8 mouse cellular contexts compared by ENCODE assay signal in genomic region chr9:21409592-21410317, GRCm38 (mm10). TPM values are rescaled to one million over a fixed set of nuclear protein-coding genes. Genes with fewer than 3 reads are reported as not detected.
DNase-seq lines count a peak whose midpoint lies in the region; ATAC-seq and TF ChIP-seq lines count a peak whose summit lies in the region.

No protein-coding gene starts in this region.

- peaks cover 29 to 45% of the 10 kb centered on the region in 2 experiments for H3K36me3 ChIP-seq in CH12.LX (replicated peaks in 1 of 2; ENCODE audit: control insufficient read depth in 1 of 2, insufficient read depth in 1 of 2, low read length in 1 of 2)
- H3K36me3 ChIP-seq in lung, embryonic 14.5 days (ENCODE audit: insufficient read depth), result peaks cover 33% of the 10 kb centered on the region

- peak; percentile 34; the same call in 1 of the 2 replicates for TF ChIP-seq POLR2A in CH12.LX (IDR thresholded peaks at IDR 0.05; ENCODE audit: low read depth, low read length)

- in situ Hi-C loops in CH12.LX (cut with MboI; ENCODE audit: low pct_ligation_motif_present, low pct_unique_long_range_greater_than_20kb, low sequenced_read_pairs), result loop anchor here (5.0 to 10.0 kb wide), 3 partner anchors 42 to 185 kb away; partner anchors contain the start of gene Ilf3

- 31% methylated on average over 9 of the region's 9 CpGs for WGBS in lung, embryonic 14.5 days

- no peak overlapping the region for H3K4me3 ChIP-seq in CH12.LX (replicated peaks in 1 of 3; ENCODE audit: low read depth in 2 of 3, low read length in 2 of 3, poor library complexity in 1 of 3)
- H3K4me3 ChIP-seq in lung, embryonic 14.5 days (ENCODE audit: low read depth, low read length), result no peak overlapping the region

- H3K4me2 ChIP-seq in CH12.LX (ENCODE audit: insufficient read depth, low read depth, poor library complexity, severe bottlenecking), result no peak overlapping the region
- no peak overlapping the region for H3K4me2 ChIP-seq in lung, embryonic 14.5 days

- no peak overlapping the region for H3K9ac ChIP-seq in CH12.LX (ENCODE audit: insufficient read depth, low read depth)
- no peak overlapping the region for H3K9ac ChIP-seq in lung, embryonic 14.5 days

- dilution Hi-C loops in CH12.LX (cut with MboI; ENCODE audit: extremely low pct_ligation_motif_present, extremely low pct_unique_long_range_greater_than_20kb, low sequenced_read_pairs), result no loop called here

- ATAC-seq in lung, embryonic 14.5 days (ENCODE audit: insufficient read depth), result no peak

- peak; percentile 52 to 91 for TF ChIP-seq CTCF in CH12.LX (conservative IDR thresholded peaks at IDR 0.05 in 1 of 2, IDR thresholded peaks at IDR 0.05 in 1 of 2; ENCODE audit: low read depth in 2 of 2, low read length in 2 of 2)
- TF ChIP-seq CTCF in lung, embryonic 14.5 days (IDR thresholded peaks at IDR 0.05; ENCODE audit: low read depth), result peak; percentile 79

- H3K27ac ChIP-seq in CH12.LX (ENCODE audit: insufficient read depth, low read depth), result no peak overlapping the region
- no peak overlapping the region for H3K27ac ChIP-seq in lung, embryonic 14.5 days (ENCODE audit: low read depth)

- peak; percentile 89 for TF ChIP-seq RAD21 in CH12.LX (IDR thresholded peaks at IDR 0.05; ENCODE audit: low read depth, low read length)

- TF ChIP-seq EP300 in CH12.LX (IDR thresholded peaks at IDR 0.05; ENCODE audit: low read length), result no peak

- H3K79me2 ChIP-seq in CH12.LX (replicated peaks; ENCODE audit: control insufficient read depth, extremely low read depth, insufficient read depth, poor library complexity, severe bottlenecking), result peaks cover 23% of the 10 kb centered on the region

- no peaks in the 10 kb centered on the region for H3K9me3 ChIP-seq in CH12.LX (replicated peaks; ENCODE audit: low read length)
- no peaks in the 10 kb centered on the region for H3K9me3 ChIP-seq in lung, embryonic 14.5 days (ENCODE audit: low read depth, low read length)

- H3K27me3 ChIP-seq in CH12.LX (replicated peaks), result no peaks in the 10 kb centered on the region
- H3K27me3 ChIP-seq in lung, embryonic 14.5 days (ENCODE audit: insufficient read depth, low read length), result no peaks in the 10 kb centered on the region

- peak; percentile 81 for DNase-seq in CH12.LX (ENCODE audit: extremely low read depth)
- peak; percentile 90 for DNase-seq in adrenal gland, postnatal 10 days
- DNase-seq in embryo, embryonic 11 days, result peak; percentile 82
- peak; percentile 65 to 78 for DNase-seq in gastrocnemius, postnatal 4 days (ENCODE audit: low spot score in 2 of 2)
- peak; percentile 83 to 93 for DNase-seq in kidney, postnatal 36 days
- DNase-seq in lung, embryonic 14.5 days, result peak; percentile 91
- peak; percentile 79 for DNase-seq in ovary, postnatal 36 days (ENCODE audit: low spot score)
- peak; percentile 75 to 82 for DNase-seq in thymus, postnatal 36 days

- H3K4me1 ChIP-seq in CH12.LX (ENCODE audit: control insufficient read depth in 1 of 2, insufficient read depth in 2 of 2), result peaks cover 0 to 22% of the 10 kb centered on the region in 2 experiments; a peak in 2 of 4 replicates
- H3K4me1 ChIP-seq in lung, embryonic 14.5 days (ENCODE audit: insufficient read depth), result 0 out of 2 replicates have a peak, but pooled peaks cover 2% of the 10 kb centered on the region

TF ChIP-seq in CH12.LX, 34 proteins besides CTCF, POLR2A, EP300 and RAD21:
- TF ChIP-seq E2F4 (IDR thresholded peaks at IDR 0.05; ENCODE audit: insufficient replicate concordance, low read depth, low read length) (no peak), POLR2AphosphoS2 (IDR thresholded peaks at IDR 0.05; ENCODE audit: low read depth, low read length) (0 out of 2 replicates have a peak, but pooled peaks have one; percentile 34), SIN3A (IDR thresholded peaks at IDR 0.05; ENCODE audit: low read length) (no peak), UBTF (IDR thresholded peaks at IDR 0.05; ENCODE audit: low read depth, low read length) (no peak), CHD2 (IDR thresholded peaks at IDR 0.05; ENCODE audit: low read length) (no peak), SMC3 (IDR thresholded peaks at IDR 0.05; ENCODE audit: low read depth, low read length) (peak; percentile 81), MXI1 (IDR thresholded peaks at IDR 0.05; ENCODE audit: low read depth, low read length) (0 out of 2 replicates have a peak, but pooled peaks have one; percentile 53), MEF2A (IDR thresholded peaks at IDR 0.05; ENCODE audit: borderline replicate concordance, low read depth, low read length) (no peak), MAX (IDR thresholded peaks at IDR 0.05; ENCODE audit: low read length) (peak; percentile 78; the same call in 1 of the 2 replicates), GABPA (IDR thresholded peaks at IDR 0.05; ENCODE audit: insufficient replicate concordance, low read depth, low read length) (no peak), IRF4 (IDR thresholded peaks at IDR 0.05; ENCODE audit: low read depth, low read length) (peak; percentile 53; the same call in 1 of the 2 replicates), MYC (IDR thresholded peaks at IDR 0.05; ENCODE audit: low read depth, low read length) (no peak), ZMIZ1 (IDR thresholded peaks at IDR 0.05; ENCODE audit: low read depth, low read length) (no peak), ELF1 (IDR thresholded peaks at IDR 0.05; ENCODE audit: low read depth, low read length) (no peak), ZC3H11A (IDR thresholded peaks at IDR 0.05; ENCODE audit: low read depth, low read length) (peak; percentile 57), TCF12 (IDR thresholded peaks at IDR 0.05; ENCODE audit: low read depth, low read length) (no peak), PAX5 (IDR thresholded peaks at IDR 0.05; ENCODE audit: low read length) (no peak), BHLHE40 (IDR thresholded peaks at IDR 0.05; ENCODE audit: low read depth, low read length) (peak; percentile 76), NRF1 (IDR thresholded peaks at IDR 0.05; ENCODE audit: low read depth, low read length) (no peak), RCOR1 (conservative IDR thresholded peaks at IDR 0.05; ENCODE audit: low read depth, low read length) (no peak), CHD1 (IDR thresholded peaks at IDR 0.05; ENCODE audit: low read depth, low read length) (no peak), JUN (IDR thresholded peaks at IDR 0.05; ENCODE audit: insufficient read depth, low read depth, low read length) (no peak), MAZ (IDR thresholded peaks at IDR 0.05; ENCODE audit: low read depth, low read length) (no peak), KAT2A (IDR thresholded peaks at IDR 0.05; ENCODE audit: insufficient replicate concordance, low read length) (no peak), HCFC1 (IDR thresholded peaks at IDR 0.05; ENCODE audit: low read depth, low read length) (no peak), USF1 (IDR thresholded peaks at IDR 0.05; ENCODE audit: low read depth, low read length) (peak; percentile 59), TBP (conservative IDR thresholded peaks at IDR 0.05; ENCODE audit: low read depth, low read length) (no peak), MAFK (IDR thresholded peaks at IDR 0.05; ENCODE audit: insufficient replicate concordance, low read length) (no peak), USF2 (conservative IDR thresholded peaks at IDR 0.05; ENCODE audit: low read depth, low read length) (peak; percentile 65), NELFE (IDR thresholded peaks at IDR 0.05; ENCODE audit: low read depth, low read length) (no peak), JUND (conservative IDR thresholded peaks at IDR 0.05; ENCODE audit: low read depth, low read length) (no peak), ETS1 (conservative IDR thresholded peaks at IDR 0.05; ENCODE audit: low read depth, low read length) (no peak), ZNF384 (IDR thresholded peaks at IDR 0.05; ENCODE audit: low read depth, low read length) (no peak), ZKSCAN1 (IDR thresholded peaks at IDR 0.05; ENCODE audit: borderline replicate concordance, low read depth, low read length) (no peak)

RNA-seq across cellular contexts. Expression of gene Qtrt1, which starts 1.9 kb away (rescaled TPM):
- 57.8 and 60.5 TPM in 2 replicates for total RNA-seq in CH12.LX (2012; rRNA removed)
- 43.1 and 48.1 TPM in 2 replicates for total RNA-seq in CH12.LX (2014; rRNA removed)
- polyA plus RNA-seq in CH12.LX (2012; ENCODE audit: insufficient read length, low read depth), result 52.4 and 56.8 TPM in 2 replicates
- total RNA-seq in adrenal gland, postnatal 10 days (2021), result 10 to 100 TPM; 14.8 to 21.1 TPM
- 10 to 100 TPM; 15.1 to 18.5 TPM for total RNA-seq in gastrocnemius, postnatal 4 days (2021)
- polyA plus RNA-seq in lung, embryonic 14.5 days (2014; fragmentation: Nextera tagmentation; extraction: Ambion mirVana), result 49.0 and 55.1 TPM in 2 replicates

RNA-seq across cellular contexts. Expression of gene Dnm2, which starts 15.0 kb away (rescaled TPM):
- total RNA-seq in CH12.LX (2012; rRNA removed), result 51.7 and 55.4 TPM in 2 replicates
- 36.4 and 37.0 TPM in 2 replicates for total RNA-seq in CH12.LX (2014; rRNA removed)
- polyA plus RNA-seq in CH12.LX (2012; ENCODE audit: insufficient read length, low read depth), result 64.3 and 66.0 TPM in 2 replicates
- total RNA-seq in adrenal gland, postnatal 10 days (2021), result 10 to 100 TPM; 79.1 to 94.7 TPM
- total RNA-seq in gastrocnemius, postnatal 4 days (2021), result 10 to 100 TPM; 75.0 to 86.0 TPM
- 67.9 and 71.8 TPM in 2 replicates for polyA plus RNA-seq in lung, embryonic 14.5 days (2014; fragmentation: Nextera tagmentation; extraction: Ambion mirVana)

RNA-seq across cellular contexts. Expression of gene Ilf3, which starts 42.1 kb away (rescaled TPM):
- total RNA-seq in CH12.LX (2012; rRNA removed) (77.3 TPM in 2 replicates), CH12.LX (2014; rRNA removed) (72.8 and 75.8 TPM in 2 replicates)
- 128 and 145 TPM in 2 replicates for polyA plus RNA-seq in CH12.LX (2012; ENCODE audit: insufficient read length, low read depth)
- 10 to 100 TPM; 54.4 to 67.4 TPM for total RNA-seq in adrenal gland, postnatal 10 days (2021)
- 10 to 100 TPM; 65.2 to 75.5 TPM for total RNA-seq in gastrocnemius, postnatal 4 days (2021)
- polyA plus RNA-seq in lung, embryonic 14.5 days (2014; fragmentation: Nextera tagmentation; extraction: Ambion mirVana), result 217 and 223 TPM in 2 replicates
